Mouse (Mus musculus): ENCODE measurements around the gene Nsun7.

Nsun7 gene

DNA sequence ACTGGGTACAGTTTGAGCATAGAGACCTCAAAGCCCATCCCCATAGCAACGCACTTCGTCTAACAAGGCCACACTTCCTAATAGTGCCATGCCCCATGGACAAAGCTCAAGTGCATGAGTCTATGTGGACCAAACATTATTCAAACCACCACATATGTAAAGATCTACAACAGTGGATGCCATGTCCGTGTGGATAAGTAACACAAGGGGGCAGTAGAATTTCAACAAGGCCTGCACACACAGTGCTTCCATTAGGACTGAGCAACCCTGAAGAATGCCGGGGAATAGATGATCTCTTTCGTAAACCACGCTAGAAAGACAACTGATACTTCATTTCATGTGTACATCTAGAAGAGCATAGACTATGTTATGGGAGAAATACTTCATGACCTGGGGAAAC lies 21.0 kb downstream of the Nsun7 start:
- peak; percentile 28 for DNase-seq

DNA sequence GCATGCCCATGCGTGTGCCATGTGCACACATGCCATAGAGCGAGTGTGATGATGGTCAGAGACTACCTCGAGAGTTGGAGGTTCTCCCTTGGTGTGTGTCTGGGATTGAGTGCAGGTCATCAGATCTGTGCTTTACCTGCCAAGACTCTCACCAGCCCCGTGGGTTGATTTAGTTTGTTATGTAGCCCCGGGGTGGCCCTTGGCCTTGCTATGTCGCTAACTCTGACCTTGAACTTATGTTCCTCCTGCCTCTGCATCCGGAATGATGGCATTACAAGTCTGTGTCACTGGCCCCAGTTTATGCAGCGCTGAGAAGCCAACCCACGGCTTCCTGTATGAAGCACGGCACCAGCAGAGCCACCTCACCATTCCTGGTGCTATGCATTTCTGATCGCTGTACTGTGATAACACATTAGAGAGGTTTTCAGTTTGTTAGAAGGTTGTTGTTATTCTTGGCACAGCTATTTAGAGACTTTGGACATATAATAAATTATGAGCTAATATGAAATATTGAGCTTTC lies 34.5 kb downstream of the Nsun7 start:
- DNase-seq = no peak

DNA sequence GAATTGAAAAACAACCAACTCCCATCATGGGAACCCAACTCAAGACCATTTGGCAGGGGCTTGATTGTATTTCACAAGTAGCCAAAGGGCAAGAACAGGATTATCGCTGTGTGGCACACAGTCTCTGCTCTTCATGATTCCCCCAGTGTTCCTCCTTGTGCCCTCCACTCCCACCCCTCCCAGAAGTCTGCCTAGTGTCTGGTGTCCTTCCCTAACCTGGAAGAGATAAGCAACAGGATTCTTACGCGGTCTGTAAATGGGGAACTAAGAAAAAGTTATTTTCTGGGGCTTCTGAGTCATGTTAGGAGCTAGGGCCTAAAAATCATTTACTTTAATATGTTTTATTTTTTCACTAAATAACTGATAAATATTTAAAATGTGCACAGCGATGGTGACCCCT lies 35.3 kb downstream of the Nsun7 start:
- DNase-seq = no peak

DNA sequence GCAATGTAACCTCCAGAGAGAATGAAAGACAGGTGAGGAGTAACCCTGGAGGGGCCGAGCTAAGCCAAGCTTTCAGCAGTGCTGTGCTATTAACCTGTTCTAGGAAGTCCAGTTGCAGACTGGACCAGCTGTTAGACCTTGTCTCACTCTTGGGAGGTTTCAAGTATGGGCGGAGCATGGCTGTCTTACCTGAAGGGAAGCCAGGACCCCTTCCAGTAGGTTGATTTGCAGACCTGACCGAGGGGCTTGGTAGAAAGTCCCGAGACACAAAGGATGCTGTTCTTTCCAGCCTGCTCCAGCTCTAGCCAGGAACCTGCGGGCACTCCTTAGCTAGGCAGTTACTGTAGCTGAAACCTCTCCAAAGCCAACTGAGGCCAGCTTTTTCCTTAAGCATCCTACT lies 36.4 kb downstream of the Nsun7 start:
- DNase-seq = no peak

DNA sequence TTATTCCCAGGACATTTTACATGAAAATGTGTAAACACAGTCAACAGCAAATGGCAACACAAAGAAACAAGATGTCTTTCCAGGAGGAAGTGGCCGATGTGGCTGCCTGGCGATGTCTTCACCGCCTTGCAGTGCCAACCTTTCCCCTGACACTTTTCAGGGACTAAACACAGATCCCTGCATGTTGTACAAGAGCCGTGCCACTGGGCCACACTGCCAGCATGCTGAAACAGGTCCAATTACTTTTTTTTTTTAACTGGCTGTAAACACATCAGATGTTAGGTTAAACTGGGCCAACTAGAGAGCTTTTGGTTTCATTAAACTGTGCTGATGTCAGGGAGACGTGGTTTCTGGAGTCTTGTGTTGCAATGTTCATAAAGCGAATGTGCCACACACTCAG lies 39.2 kb downstream of the Nsun7 start:
- DNase-seq = no peak

DNA sequence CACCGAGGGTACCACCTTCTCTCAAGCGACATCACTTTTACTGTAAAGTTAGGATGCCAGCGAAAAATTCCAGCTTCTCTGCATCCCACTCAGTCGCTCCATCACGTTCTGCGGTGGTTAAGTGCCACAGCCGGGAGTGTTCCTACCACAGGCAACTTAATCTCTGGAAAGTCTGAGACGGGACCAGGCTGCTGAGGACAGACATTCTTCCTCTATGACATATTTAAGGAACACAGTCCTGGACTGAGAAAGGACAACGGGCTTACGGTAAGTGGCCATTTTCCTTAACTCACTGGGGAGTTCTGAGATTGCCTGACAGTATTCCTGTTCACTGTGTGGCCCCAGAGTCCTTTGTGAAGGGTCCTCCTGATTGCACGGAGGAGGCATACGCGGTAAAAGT lies 40.9 kb downstream of the Nsun7 start:
- DNase-seq = no peak

DNA sequence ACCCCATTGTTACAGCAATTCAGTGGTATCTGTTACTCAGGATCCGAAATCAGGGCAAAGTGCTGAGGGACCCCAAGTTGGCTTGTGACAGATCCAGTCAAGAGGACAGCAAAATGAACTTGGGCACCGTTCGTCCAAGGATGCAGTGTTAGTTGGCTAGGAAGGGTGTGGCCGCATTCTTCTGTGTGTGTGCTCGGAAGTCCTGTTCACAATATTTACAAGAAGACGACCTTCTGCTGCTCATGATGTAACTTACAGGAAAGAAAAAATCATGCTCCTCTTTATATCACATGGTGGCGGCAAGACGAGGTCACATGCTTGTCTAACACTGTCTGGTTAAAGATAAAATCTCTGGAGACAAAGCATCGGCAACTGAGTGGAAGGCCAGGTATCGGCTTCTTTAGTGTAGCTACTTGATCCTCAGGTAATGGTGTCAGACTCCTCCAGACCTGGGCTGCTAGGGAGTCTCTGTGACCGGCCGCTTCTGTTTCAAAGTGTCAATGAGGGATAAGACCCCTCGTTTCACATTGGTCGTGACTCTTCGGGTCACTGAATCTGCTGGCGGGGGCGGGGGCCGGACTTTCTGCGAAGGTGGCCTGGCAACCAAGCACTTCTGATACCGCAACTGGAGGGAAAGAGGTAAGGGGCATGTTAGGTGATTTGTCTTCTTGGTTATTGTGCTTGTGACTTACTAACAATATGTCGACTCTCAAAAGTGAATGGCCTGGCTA lies 42.6 kb downstream of the Nsun7 start:
- DNase-seq = no peak

DNA sequence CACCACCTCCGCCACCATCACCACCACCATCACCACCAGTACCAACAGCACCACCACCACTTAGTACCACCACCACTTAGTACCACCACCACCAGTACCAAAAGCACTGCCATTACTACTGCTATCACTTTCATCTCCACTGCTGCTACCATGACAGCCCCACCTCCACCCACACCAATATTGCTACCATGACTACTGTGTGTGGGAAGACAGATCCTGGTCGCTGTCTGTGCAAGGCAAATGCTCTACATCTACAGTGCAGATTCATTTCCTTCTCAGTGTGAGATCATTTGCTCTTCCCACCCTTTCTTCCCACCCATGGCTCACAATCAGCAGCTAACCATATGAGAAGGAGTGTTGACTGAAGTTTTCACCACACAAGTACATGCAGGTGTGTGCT lies 43.2 kb downstream of the Nsun7 start:
- DNase-seq = no peak

DNA sequence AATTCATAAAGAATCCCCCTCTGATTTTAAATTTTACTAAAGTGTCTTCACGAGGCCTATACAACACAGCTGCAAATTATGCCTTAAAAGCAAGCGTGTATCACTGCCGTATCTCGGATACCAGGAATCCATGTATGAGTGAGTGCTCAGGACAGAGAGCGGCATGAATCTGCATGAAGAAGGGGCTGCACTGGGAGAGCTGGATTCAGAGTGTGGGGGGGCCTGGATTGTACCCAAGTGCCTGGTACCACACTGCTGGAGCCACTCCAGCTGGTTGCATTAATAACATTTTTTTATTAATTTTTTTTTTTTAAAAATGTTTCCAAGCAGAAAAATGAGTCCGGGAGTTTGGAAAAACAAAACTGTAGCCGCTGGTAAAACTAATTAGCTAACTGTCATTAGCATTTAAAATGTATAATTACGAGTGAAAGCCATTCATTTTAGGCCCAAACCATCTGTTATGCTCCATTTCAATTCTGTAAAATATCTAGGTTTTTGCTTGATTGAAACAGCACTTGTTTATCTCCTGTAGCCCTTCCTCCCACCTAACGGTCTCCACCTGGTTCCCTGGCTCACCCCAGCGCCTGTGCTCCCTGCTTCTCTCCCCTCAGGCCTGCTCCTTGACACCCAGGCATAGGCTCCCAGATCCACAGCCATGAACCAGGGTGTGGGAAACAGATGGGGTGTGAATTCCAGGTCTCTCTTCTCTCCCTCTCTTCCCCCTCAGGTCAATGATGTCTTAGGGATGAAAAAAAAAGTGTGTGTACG lies 44.8 kb downstream of the Nsun7 start:
- no peak for DNase-seq

DNA sequence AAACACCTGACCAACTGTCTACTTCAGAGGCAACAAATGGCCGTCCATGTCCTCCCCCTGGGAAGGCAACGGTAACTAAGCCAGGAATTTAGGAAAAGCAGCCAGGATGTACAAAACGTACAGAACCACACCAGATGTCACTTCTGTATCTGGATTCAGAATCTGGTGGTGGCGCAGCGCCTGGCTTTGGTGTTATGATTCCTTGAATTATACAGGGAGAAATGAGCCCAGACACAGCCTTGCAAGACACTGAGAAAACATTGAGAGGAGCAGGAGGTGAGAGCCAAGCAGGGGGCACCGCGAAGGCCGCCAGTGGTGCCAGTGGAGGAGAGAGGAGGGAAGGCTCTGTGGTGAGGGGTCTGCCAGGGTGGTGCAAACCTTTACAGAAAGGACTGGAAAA lies 45.8 kb downstream of the Nsun7 start:
- no peak for DNase-seq

DNA sequence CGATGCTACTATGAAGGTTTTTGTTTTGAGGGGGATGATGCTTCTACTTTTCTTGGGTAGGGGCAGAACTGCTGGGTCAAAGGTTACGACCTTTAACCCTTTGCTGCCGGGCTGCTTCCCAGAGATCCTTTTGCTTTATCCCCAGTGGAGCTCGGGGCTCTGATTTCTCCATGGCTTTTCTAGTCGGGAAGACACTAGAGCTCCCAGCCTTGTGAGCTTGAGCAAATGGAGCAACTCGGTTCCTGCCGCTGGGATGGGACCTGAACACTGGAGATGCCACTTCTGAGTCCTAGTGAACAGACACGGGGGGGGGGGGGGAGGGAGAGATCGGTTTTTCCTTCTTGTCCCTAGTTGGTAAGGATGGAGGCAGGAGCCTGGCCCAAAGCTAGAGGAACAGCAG lies 50.6 kb downstream of the Nsun7 start:
- no peak for DNase-seq

DNA sequence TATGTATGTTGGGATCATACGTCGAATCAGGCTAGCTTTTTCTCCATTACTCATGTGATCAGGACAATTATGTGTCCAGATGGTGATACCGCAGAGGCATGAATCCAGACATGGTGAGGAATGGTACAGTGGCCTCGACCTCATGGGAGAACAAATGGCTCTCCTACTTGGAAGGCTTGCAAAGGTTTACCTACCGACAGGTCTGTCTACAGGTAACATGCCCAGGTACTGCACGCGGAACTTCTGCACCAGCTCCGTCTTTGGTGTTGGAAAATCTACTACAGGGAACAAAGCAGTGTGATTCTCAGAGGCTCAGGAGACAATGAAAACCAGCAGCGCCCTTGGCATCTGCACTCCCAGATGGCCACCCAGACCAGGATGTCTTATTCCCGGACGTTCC lies 51.1 kb downstream of the Nsun7 start:
- no peak for DNase-seq

DNA sequence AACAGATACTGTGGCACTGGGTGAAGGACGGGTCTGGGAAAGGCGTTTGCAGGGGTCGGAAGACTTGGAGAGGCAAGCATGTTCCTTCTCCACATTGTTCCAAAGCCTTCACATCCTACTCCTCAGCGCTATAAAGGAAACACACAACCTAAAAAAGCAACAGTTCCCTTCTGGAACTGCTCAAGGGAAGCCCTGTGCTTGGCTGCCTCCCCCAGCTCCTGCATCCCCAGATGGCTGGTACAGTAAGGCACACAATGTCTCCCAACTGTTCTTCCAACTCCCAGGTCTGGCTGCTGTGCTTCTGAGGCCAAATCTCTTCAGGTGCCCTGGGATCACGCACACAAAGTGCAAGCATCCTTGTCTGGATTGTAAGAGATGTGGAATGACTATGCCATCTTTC lies 56.1 kb downstream of the Nsun7 start:
- DNase-seq = no peak

DNA sequence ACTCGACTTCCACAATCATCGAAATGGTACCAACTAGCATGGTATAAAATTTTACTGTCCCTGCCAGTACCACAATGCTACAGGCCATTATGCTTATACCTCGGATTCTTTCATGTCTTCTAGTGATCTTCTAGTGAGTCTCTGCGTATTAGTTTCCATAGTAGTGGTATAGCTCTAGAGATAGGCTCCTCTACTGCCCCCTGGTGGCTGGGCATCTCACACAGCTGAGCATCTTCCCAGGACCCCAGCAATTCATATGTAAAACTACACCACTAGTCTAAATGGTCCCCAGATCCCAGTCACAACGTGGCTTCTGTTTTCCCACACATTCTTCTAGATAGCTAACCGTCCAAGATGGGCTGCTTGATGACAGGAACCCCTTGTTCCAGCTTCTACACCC lies 59.6 kb downstream of the Nsun7 start:
- DNase-seq = peak; percentile 30

DNA sequence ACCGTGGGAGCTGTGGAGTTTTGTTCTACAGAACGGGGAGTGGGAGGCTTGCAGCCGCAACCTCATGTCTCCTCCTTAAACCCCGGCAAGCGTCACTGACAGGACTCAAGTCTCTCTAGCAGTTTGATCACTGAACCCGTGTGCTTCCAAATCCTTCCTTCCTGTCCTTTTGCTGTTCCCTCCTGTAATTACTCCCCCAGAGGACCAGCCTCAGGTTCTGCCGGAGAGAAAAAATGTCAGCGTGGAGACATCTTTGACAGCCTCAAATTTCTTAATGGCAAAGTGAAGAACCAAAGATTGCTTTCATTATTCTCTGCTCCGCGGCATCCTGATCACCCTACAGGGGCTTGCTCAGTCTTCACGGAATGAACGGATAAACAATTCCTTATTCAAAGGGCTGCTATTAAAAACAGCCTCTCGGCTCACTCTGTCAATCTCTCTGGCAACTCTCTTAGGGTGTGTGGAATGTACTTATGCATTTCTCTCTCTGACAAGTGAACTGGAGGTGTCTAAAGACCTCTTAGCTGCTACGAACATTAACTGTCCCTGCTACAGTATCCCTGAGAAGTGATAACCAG lies 60.2 kb downstream of the Nsun7 start:
- DNase-seq = no peak

DNA sequence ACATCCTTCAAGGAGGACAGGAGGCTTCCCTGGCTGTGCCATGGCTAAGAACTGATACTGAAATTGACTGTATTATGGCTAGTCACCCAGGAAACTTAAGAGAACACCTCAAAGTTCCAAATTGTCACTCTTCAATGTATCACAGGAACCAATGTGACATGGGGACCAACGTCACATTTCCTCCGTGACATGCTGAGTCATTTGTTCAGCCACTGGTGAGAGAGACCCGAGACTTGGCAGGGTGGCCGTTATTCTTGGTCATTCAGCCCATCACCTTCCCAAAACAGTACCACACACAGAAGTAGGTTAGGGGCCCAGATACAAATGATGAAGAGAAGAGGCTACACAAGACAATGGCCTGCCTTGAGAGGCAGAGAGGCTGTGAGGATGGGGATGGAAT lies 63.4 kb downstream of the Nsun7 start:
- no peak for DNase-seq

DNA sequence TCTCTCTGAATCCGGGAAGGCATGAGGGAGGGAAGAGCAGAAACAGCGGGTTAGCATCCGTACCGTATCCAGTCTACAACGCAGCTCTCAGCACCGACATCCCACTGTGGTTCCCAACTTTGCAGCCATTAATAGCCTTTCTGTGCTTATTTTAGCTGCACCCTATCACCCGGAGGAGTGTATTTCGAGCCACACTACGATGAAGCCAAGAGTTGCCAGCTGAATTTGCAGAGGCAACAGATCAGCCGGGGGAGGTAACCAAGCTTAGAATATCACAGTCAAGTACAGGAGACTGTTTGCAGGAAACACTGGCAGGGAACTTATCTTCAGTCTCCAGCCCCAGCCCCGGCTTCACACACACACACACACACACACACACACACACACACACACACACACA lies 63.9 kb downstream of the Nsun7 start:
- DNase-seq = no peak

DNA sequence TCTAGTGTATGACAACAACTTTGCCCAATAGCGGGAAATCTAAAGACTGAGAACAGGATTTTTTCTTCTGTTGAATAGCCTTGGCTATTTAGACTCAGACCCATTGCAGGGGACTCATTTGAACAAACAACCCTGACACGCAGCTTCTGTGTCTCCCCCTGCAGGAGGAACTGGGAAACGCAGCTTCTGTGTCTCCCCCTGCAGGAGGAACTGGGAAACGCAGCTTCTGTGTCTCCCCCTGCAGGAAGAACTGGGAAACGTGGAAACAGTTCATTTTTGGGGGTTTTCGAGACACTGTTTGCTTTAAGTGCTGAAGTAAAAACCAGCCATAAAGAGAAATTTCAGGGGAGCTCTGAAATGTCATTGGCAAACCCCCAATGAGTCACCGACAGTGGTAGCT lies 66.7 kb downstream of the Nsun7 start:
- DNase-seq = no peak

DNA sequence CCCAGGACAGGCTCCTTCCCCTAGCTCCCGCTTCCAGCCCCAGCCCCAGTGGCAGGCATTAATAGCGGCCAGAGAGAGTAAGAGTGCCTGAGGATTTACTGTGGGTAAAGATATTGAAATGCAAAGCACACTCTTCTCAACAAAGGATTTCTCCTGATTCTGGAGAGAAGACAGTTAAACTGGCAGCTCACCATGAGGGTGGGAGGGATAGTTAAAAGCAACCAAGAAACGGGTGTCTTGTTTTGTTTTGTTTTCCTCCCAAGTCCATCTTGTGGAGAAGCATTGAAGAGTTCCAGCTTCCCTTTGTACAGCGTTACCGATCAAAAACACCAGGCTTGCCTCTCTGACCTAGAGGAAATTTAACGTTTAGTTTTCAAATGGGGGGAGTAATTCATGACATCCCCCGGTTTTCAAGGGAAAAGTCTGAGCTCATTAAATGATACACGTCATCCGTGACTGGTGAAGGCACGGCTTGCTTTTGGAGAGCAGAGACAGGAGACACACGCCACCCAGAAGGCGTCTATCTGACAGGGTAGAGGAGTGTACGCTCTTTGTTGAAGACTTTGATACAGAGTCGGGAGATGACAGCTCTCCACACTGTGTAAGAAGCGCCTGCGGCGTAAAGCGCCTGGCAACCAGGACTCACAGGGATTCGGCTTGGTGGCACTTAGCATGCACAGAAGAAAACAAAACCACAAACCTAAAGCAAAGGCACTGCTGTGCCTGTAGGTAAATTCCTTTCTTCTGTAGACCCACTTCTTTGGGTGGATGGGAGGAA lies 68.4 kb downstream of the Nsun7 start:
- DNase-seq = peak; percentile 50

DNA sequence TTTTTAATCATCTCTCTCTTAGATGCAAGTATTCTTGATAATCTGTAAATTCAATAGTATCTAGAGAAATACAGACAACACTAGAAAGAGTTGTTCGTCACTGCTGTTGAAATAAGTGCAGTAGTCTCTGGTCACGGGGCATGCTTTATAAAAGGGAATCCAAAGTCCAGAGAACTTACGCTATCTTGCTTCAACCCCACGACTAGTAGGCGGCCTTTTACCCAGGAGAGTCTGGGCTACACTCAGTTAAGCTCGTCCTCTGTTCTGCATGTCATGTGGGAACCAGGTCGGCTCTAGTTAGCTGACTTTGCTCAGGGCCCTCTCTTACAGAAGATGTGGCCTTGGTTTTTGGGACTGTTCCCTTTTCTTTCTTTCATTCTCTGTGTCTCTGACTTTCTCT lies 69.1 kb downstream of the Nsun7 start:
- no peak for DNase-seq

DNA sequence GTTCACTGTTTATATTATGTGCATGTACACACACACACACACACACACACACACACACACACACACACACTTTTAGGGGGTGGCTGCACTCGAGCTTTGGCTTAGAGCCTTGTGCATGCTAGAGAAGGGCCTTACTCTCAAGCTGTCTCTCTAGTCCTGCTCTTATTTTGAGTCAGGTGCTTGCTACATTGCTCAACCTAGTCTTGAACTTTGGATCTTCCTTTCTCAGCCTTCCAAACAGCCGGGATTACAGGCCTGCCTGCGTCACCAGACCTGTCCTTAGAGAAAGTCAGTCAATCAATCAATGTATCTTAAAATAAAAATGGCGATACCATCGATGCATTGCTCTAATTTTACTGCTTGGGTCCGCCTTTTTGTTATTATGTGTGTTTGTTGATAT lies 71.1 kb downstream of the Nsun7 start:
- no peak for DNase-seq

DNA sequence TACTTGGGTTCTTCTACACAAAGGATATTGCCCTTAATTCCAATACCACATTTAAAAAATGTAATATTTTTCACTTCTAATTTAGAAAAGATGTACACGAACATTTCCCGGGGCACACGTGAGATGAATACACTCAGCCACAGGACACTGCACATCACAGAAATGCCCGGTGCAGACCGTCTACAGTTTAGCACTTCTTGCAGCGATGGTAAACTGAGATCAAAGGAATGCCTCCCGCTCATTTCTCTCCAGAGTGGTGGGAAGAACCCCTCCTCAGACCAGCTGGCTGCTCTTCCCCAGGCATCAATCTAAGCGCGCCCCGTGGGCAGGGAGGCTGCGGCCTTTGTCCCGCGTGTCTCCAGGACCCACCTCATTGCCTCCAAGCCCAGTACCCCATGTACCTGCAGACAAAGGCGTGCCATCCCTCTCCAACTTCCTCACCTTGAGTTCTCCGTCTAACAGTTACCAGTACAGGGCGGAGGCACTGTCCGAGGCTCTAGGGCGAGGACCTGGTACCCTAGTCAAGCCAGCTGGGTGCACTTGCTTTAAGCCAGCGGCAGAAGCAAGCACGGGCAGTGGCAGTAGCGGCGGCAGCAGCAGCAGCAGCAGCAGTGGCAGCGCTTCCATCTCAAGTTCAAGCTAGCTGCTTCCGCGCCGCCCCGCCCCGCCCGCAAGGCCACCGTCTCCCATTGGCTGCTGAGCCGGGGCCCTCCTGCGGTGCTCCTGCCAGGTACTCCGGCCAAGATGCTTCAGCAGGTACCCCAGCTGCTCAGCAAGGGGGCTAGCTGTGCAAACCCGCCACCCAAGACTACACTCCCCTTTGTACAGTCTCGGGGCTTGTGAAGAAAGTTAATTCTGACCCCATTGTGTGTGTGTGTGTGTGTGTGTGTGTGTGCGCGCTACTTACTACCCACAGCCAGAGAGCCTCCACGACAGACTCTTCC lies 77.6 kb downstream of the Nsun7 start:
- DNase-seq = peak; percentile 70

Measured in embryo, embryonic 11 days (tissue).